Mouse (Mus musculus) olfactory bulb, adult 2 months (tissue): Measurements from ENCODE around the gene Fam13a.

ENCODE experiments used
- CTCF ChIP-seq: fragments of 200-500 bp; IDR thresholded peaks from 2 replicates; pipeline ENCODE4 v1.5.1; 2012; ENCODE audit warnings: low read depth, mild to moderate bottlenecking, low read length, moderate library complexity; ENCODE audit not compliant: insufficient read depth
- POLR2A ChIP-seq: fragments of 200-500 bp; IDR thresholded peaks from 2 replicates; pipeline ENCODE4 v1.6.1; 2012; ENCODE audit warnings: mild to moderate bottlenecking, low read depth, low read length, moderate library complexity; ENCODE audit not compliant: insufficient read depth

DNA sequence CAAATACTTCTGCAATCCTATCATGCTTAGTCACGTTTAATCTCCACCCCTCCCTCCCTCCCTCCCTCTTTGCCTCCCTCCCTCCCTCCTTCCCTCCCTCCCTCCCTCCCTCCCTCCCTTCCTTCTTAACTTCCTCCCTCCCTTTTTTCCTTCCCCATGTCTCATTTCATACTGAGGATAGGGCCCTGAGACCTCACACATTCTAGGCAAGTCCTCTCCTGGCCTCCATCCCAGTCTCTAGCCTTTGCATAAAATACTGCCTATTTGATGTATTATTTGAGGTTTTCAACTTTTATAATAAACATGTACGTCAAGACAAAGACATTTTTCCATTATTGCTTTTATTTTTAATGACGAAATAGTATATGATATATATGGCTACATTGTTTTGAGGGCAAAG lies 110.8 kb downstream of the Fam13a start:
- TF ChIP-seq CTCF (no peak), POLR2A (no peak)
